Mouse (Mus musculus) yolk sac, embryonic 10.5 days (tissue): ENCODE measurements around the gene Asb10.
A peak's percentile ranks its signal among the peaks of the same experiment; 100 is the strongest.

Experiments used
- DNase-seq: peaks from one replicate; pipeline ENCODE4 v3.0.0-alpha.2; 2017; ENCODE audit warnings: low spot score

The Asb10 gene

DNA sequence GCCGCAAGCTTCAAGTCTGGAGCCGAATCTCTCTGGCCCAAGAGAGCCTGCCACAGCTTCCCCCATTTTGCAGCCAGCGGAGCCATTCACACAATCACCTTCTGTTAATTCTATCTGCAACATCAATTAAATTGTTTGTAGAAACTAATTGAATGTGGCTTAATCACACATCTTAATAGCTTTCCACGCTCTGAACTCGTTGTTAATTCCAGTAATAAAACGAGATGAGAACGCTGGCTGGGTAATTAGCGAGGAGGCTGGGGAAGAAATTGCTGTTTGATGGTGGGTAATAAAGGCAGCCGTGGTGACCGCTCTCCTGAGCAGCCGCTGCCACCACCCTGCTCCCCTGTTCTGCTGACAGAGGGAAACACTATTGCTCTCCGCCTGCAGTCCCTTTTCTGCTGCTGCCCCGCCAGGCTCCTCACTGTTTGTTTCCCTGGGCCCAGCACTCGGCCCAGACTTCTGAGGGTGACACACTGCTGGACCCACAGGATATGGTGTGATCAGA lies 50.3 kb downstream of the Asb10 start:
- no peak for DNase-seq

DNA sequence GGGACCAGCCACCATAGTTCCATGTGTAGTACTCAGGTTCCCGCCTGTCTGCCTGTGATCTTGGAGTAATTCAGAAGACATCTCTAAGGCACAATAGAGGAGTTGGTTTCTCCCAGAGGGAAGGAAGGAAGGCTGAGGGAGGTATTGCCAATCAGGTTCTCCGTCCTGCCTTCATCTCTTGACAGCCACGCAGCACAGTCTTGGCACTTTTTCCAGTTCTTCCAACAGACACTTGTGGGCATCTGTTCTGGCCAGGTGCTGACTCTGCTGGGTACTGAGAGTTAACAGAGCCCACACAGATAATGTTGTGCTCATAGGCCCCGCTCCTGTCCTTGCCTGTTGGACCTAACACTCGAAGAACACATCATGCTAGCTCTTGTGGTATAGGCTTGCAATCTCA lies 54.0 kb downstream of the Asb10 start:
- DNase-seq: no peak

DNA sequence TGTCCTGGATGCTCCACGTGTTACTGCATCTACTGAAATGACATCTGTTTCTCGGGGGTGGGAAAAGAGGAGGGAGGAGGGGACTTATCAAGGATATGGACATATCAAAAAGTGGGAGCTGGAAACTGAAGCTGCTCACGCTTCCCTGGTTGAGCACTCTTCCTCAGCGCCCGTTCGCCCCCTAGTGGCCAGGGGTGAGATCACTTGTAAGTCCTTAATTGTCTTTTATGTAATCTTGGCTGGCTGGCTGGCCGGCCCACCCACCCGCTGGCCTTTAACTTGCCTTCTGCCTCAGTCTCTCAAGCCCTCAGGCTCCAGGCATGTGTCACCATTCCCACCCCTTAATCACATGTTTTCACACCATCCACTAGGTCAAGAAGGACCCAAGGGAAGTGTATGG lies 54.7 kb downstream of the Asb10 start:
- DNase-seq: peak; percentile 70

DNA sequence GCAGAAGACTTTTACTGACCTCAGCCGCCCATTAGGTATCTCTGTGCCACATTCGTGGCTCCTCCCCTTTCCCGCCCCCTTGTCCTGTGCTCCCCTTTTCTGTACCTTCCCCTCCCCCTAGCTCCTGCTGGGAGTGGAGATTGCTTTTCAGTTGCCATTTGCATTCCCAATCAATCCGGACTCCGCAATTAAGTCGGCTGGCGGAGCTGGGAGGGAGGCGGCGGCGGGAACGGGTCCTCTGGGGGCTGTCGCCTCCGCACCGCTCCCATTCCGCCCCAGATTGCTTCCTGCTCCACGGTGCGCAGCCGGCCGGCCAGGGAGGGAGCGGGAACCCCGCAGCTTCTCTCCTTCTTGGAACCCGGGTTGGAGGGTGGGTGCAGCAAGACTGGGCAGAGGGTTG lies 55.8 kb downstream of the Asb10 start:
- no peak for DNase-seq

DNA sequence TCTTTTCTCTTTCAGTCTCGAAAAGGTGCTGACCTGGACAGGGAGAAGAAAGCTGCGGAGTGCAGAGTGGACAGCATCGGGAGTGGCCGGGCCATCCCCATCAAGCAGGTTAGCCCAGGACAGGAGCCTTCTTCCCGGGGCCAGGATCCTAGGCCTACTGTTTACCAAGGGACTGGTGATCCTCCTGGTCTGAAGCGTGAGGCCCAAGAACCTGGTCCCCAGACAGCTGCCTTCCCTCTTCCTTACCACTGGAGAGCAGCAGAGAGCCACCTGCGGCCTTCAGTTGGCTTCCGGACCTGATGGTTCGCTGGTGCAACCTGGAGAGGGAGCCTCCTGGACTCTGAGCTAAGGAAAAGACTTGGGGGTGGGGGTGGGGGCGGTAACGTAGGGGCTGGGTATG lies 57.5 kb downstream of the Asb10 start:
- DNase-seq: peak; percentile 82
